Mouse (Mus musculus) cerebellum, adult 2 months (tissue): ENCODE measurements around the gene Gemin7.

Experiments used
- CTCF ChIP-seq: fragments of 200-500 bp; IDR thresholded peaks from 2 replicates; pipeline ENCODE4 v1.5.1; 2011; ENCODE audit warnings: low read depth, mild to moderate bottlenecking, control low read depth, low read length, moderate library complexity, borderline replicate concordance; ENCODE audit not compliant: insufficient read depth
- POLR2A ChIP-seq: fragments of 200-500 bp; IDR thresholded peaks from 2 replicates; pipeline ENCODE4 v1.6.1; 2011; ENCODE audit warnings: low read length, control low read depth, borderline replicate concordance; ENCODE audit not compliant: insufficient read depth

- TF ChIP-seq CTCF: no peak
- TF ChIP-seq POLR2A: no peak
These were observed 32.4 kb upstream of the Gemin7 start for GRCm38 (mm10) chr7:19609641-19610332.
